Mouse (Mus musculus) right cerebral cortex, postnatal 4 days (tissue): ENCODE data around the gene Iqck.

Experiments
- DNase-seq: peaks from one replicate; pipeline ENCODE4 v3.0.0-alpha.2; 2022

The Iqck gene

GRCm38 (mm10) chr7:118992623-118993405, 137.3 kb downstream of the Iqck start:
- DNase-seq: no peak

- no peak for DNase-seq
Measured at GRCm38 (mm10) chr7:118993597-118994230, 138.2 kb downstream of the Iqck start.

- DNase-seq: no peak
Measured at GRCm38 (mm10) chr7:118994231-118994842, 138.8 kb downstream of the Iqck start.

- DNase-seq: peak; percentile 78
Measured at GRCm38 (mm10) chr7:118995007-118995406, 139.5 kb downstream of the Iqck start, which contains the start of gene Gprc5b. TSS of gene Gprc5b (minus strand) at chr7:118995211.

DNA sequence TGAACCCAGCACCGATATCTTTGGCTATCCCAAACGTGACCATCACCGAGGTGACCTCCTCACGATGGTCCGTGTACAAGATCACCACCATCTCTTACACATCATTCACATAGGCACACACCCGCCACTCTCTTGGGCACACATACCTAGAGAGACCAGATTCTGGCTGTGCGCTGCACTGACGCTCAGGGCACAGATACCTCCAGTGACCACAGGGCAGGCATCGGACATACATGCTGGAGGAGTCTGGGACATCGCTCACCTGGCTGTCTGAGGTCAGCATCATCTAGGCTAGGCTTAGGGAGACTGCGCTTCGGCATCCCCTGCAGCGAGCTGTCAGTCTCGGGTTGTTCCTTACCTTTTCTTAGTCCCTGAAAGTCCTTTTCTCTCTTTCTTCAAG, 140.1 kb downstream of the Iqck start:
- DNase-seq: no peak

DNA sequence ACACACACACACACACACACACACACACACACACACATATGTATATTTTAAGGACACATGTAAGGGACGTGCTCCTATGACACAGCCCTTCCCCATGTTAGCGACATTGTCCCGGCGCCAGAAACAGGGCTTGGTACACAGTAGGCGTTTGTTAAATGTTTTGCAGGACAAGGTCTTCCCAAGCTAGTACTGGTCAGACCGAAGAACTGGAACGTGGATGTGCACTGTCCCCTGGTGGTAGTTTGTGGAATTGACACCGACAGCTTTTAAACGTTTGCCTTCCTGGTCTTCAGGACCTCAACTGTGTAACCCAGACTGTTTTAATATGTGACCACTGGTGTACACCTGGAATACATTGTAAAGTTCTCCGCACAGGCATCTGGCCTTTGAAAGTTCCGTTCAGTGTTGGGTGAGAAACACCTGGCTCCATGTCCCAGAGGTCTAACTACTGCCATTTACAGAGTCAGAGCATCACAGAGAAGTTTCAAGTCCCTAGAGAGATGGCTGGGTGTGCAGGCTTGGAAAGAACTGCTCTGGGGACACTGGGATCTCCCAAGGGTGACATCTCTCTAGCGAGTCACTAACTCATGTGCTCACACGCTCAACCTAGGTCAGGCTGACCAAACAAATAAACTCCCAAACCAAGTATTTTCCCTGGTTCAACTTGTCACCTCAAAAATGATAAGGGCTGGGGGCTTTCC, 140.7 kb downstream of the Iqck start:
- peak; percentile 80 for DNase-seq

GRCm38 (mm10) chr7:118999857-119000256, 144.3 kb downstream of the Iqck start:
- no peak for DNase-seq

DNA sequence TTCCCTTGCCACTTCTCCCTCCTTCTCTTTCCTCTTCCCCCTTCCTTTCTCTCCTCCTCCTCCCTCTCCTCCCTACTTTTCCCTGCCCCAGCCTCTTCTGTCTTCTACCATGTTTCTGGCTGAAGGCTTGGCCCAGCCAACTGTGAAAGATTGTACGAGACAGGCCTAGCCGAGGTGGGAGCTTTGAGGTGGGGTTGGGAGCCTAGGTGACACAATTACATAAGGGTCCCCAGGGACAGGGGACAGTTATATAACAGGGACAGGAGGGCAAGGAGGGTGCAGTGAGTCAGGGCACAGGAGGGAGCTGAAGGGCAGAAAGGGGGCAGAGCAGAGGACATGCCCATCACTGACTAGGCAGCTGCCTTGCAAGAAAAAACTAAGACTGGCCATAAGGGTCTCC, 146.4 kb downstream of the Iqck start:
- no peak for DNase-seq

GRCm38 (mm10) chr7:119002501-119002900, 146.9 kb downstream of the Iqck start:
- DNase-seq: no peak

GRCm38 (mm10) chr7:119010854-119011529, 155.4 kb downstream of the Iqck start:
- peak; percentile 95 for DNase-seq

GRCm38 (mm10) chr7:119015736-119016135, 160.2 kb downstream of the Iqck start:
- peak; percentile 55 for DNase-seq

- DNase-seq: peak; percentile 73
Measured at GRCm38 (mm10) chr7:119019537-119019936, 164.0 kb downstream of the Iqck start.
